Mouse (Mus musculus) lung, embryonic 14.5 days (tissue): Measurements from ENCODE around the gene Fam20b. TPM values are rescaled to one million over a fixed set of nuclear protein-coding genes. Genes with fewer than 3 reads are reported as not detected.
A peak's percentile ranks its signal among the peaks of the same experiment; 100 is the strongest.

ENCODE experiments used
- ATAC-seq: fragments of 200-750 bp; cut with Nextera tagmentation; 2 replicates; pipeline ENCODE4 v1.8.0; 2017; ENCODE audit warnings: mild to moderate bottlenecking, moderate TSS enrichment, moderate library complexity; ENCODE audit not compliant: insufficient read depth
- DNase-seq: peaks from one replicate; pipeline ENCODE4 v3.0.0-alpha.2; 2015
- H3K27ac ChIP-seq: fragments of 300-500 bp; sonication (generic); 2 replicates; pipeline ENCODE4 v1.5.1; 2014; ENCODE audit warnings: low read depth, mild to moderate bottlenecking, moderate library complexity
- H3K27me3 ChIP-seq: fragments of 300-500 bp; sonication (generic); 2 replicates; pipeline ENCODE4 v1.6.1; 2014; ENCODE audit warnings: low read length, control low read depth; ENCODE audit not compliant: insufficient read depth
- H3K36me3 ChIP-seq: fragments of 300-500 bp; sonication (generic); 2 replicates; pipeline ENCODE4 v1.6.1; 2014; ENCODE audit warnings: control low read depth; ENCODE audit not compliant: insufficient read depth
- H3K4me1 ChIP-seq: fragments of 300-500 bp; sonication (generic); 2 replicates; pipeline ENCODE4 v1.6.1; 2014; ENCODE audit warnings: antibody characterized with exemption, control low read depth; ENCODE audit not compliant: insufficient read depth
- H3K4me2 ChIP-seq: fragments of 300-500 bp; sonication (generic); 2 replicates; pipeline ENCODE4 v1.6.1; 2014; ENCODE audit warnings: mild to moderate bottlenecking
- H3K4me3 ChIP-seq: fragments of 300-500 bp; sonication (generic); 2 replicates; pipeline ENCODE4 v1.5.1; 2014; ENCODE audit warnings: low read depth, low read length
- H3K9ac ChIP-seq: fragments of 300-500 bp; sonication (generic); 2 replicates; pipeline ENCODE4 v1.6.1; 2014
- H3K9me3 ChIP-seq: fragments of 300-500 bp; sonication (generic); 2 replicates; pipeline ENCODE4 v1.6.1; 2016; ENCODE audit warnings: low read depth, low read length, control low read depth
- CTCF ChIP-seq: IDR thresholded peaks from 2 replicates; pipeline ENCODE4 v1.5.1; 2016; ENCODE audit warnings: antibody characterized with exemption, low read depth
- WGBS: fragments of 180-500 bp; shearing (Covaris S2); extraction: QIAGEN DNeasy Blood & Tissue Kit; methylation state at CpG from one replicate; pipeline ENCODE4 v1.1.7; 2014; 5-methylcytosine and 5-hydroxymethylcytosine counted together
- polyA plus RNA-seq: library from polyadenylated mRNA; unstranded; fragments of >200 nt; fragmentation: Nextera tagmentation; extraction: Ambion mirVana; gene quantifications from 2 replicates; pipeline ENCODE4 v1.2.1, GENCODE M21; 2014

The Fam20b gene
- polyA plus RNA-seq, 1 experiment from 2014 or later, result 31.1 TPM

DNA sequence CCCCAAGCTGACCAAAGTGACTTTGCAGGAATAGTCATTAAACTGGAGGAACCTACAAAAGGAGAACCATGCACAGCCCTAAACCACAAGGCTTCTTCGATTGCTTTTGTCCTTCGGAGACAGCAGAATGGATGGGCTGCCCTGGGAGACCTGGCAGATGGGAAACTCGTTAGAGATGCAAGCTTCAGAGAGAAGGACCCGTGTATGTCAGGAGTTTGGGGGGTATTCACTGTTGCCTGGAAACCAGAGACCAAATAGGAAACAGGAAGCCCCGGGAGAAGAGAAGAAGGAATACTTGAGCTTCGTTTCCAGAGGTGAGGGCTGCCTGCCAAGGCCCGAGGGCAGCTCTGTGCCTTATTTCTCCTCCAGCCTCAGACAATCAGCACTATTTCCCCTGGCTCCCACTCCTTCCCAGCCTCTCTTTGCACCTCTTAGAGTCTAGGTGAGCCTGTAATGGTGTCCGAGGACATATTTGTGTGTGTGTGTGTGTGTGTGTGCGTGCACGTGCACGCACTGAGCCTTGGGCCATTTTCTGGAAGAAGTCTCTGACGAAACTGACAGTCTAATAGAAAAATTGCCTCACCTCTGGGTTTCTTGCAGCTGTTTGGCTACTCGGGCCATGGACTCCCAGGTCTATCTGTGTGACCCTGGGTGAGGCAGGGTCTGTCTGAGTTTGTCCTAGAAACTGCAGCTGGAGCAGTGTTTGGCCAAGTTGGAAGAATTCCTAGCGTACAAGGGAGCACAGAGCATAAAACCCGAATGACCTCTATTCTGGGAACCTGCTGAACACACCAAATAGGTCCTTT, 35.9 kb upstream of the Fam20b start:
- peaks cover 10% of the 10 kb centered on the region; the same call in 1 of the 2 replicates for H3K4me1 ChIP-seq
- DNase-seq, result peak; percentile 41
- 39% methylated on average over 15 of the region's 15 CpGs for WGBS

DNA sequence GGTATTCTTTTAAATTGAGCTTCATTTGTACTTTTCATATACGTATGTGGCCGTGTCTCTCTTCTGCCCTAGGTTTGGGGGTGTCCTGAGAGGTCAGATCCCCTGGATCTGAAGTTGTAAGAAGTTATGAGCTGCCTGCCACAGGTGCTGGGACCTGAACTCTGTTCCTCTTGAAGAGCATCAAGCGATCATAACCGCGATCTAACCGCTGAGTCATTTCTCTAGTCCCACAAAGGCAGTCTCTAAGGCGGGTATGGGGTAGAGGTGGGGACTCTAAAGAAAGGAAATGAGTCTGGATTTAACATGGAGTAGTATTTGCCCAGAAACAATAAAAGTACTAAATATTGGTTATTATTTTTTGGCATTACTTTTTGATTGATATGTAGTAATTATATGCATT, 34.1 kb upstream of the Fam20b start:
- Histone ChIP-seq H3K36me3 (no peaks in the 10 kb centered on the region), H3K4me2 (0 out of 2 replicates have a peak overlapping the region, but pooled peaks have one; percentile 50), H3K27me3 (no peaks in the 10 kb centered on the region), H3K27ac (no peak overlapping the region), H3K9me3 (no peaks in the 10 kb centered on the region), H3K9ac (no peak overlapping the region), H3K4me3 (no peak overlapping the region), H3K4me1 (peaks cover 10% of the 10 kb centered on the region; the same call in 1 of the 2 replicates)
- WGBS, result 80% methylated on average over 7 of the region's 7 CpGs
- TF ChIP-seq CTCF, result no peak
- ATAC-seq (no peak), DNase-seq (no peak)

More for the DNA sequence above, 35.9 kb upstream of the Fam20b start:
- Histone ChIP-seq H3K9me3 (no peaks in the 10 kb centered on the region), H3K4me3 (no peak overlapping the region), H3K36me3 (no peaks in the 10 kb centered on the region), H3K27ac (no peak overlapping the region; the same call in 1 of the 2 replicates), H3K4me2 (no peak overlapping the region), H3K27me3 (no peaks in the 10 kb centered on the region), H3K9ac (no peak overlapping the region)
- TF ChIP-seq CTCF, result no peak
- no peak for ATAC-seq

DNA sequence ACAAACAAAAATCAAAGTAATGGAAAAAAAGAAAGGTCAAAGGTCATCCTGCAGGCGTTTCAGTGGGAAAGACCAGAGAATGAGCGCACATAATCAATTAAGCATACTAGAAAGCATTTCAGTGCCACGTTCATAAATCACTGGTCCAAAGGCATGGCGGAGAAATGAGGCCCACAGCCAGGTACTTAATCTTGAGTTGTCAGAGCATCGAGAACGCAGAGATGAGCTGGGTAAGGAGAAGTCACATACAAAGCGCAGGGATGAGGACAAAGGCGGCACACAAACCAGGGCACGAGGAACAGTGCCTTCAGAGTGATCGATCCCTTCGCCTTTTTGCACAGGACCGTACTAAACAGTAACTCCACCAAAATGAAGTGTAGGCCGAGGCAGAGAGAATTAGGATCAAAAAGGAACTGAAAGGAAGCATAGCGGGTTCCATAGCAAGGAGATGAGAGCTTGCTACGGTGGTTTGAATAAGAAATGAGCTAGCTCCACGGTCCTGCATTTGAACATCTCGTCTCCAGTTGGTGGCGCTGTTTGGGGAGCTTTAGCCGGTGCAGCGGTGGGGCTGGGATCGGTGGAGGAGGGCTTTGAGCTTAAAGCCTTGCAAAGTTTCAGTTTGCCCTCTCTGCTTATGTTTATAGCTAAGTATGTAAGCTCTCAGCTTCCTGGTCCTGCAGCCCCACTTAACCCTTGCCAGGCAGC, 33.3 kb upstream of the Fam20b start:
- peak; percentile 94 for DNase-seq
- Histone ChIP-seq H3K9me3 (no peaks in the 10 kb centered on the region), H3K4me1 (peaks cover 10% of the 10 kb centered on the region; the same call in 1 of the 2 replicates), H3K27ac (no peak overlapping the region; the same call in 1 of the 2 replicates), H3K4me2 (peak overlapping the region; percentile 50), H3K27me3 (no peaks in the 10 kb centered on the region), H3K4me3 (peak overlapping the region; percentile 17), H3K9ac (no peak overlapping the region), H3K36me3 (no peaks in the 10 kb centered on the region)
- peak; percentile 86 for TF ChIP-seq CTCF
- peak; percentile 79 for ATAC-seq
- WGBS, result 7% methylated on average over 21 of the region's 21 CpGs

DNA sequence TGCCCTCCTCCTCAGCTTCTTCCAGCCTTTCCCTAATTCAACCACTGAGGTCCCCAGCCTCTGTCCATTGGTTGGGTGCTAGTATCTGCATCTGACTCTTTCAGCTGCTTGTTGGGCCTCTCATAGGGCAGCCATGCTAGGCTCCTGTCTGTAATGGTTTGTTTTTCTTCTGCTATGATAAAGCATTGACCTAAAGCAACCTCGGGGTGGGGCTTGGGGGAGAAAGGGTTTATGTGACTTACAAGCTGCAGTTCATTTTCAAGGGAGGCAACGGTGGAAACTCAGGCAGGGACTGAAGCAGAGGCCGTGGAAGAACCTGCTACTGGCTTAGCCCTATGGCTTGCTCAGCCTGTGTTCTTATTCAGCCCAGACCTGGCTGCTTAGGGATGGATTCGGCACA, 31.4 kb upstream of the Fam20b start:
- H3K4me2 ChIP-seq, result no peak overlapping the region
- ATAC-seq (no peak), DNase-seq (no peak)
- no peak overlapping the region for H3K27ac ChIP-seq
- no peaks in the 10 kb centered on the region for H3K27me3 ChIP-seq
- H3K36me3 ChIP-seq, result no peaks in the 10 kb centered on the region
- no peak overlapping the region for H3K9ac ChIP-seq
- peaks cover 10% of the 10 kb centered on the region; the same call in 1 of the 2 replicates for H3K4me1 ChIP-seq
- H3K9me3 ChIP-seq, result no peaks in the 10 kb centered on the region
- no peak for TF ChIP-seq CTCF
- 23% methylated on average over 4 of the region's 4 CpGs for WGBS
- no peak overlapping the region for H3K4me3 ChIP-seq

DNA sequence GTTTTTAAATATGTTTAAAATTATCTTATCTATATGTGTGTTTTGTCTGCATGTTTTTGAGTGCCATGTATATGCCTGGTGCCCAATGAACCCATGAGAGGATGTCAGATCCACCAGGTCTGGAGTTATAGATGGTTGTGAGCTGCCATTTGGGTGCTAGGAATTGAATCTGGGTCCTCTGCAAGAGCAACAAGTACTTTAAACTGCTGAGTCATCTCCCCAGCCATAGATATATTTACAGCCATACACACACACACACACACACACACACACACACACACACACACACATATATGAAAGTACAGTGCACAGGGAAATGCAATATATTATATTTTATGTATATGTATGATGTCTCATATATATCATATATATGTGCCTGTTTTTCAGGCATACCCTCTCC, 30.2 kb upstream of the Fam20b start:
- H3K9me3 ChIP-seq, result no peaks in the 10 kb centered on the region
- no peak for TF ChIP-seq CTCF
- ATAC-seq (no peak), DNase-seq (no peak)
- no peak overlapping the region for H3K9ac ChIP-seq
- H3K27ac ChIP-seq, result no peak overlapping the region
- H3K27me3 ChIP-seq, result no peaks in the 10 kb centered on the region
- no peak overlapping the region for H3K4me2 ChIP-seq
- H3K4me1 ChIP-seq, result peaks cover 3% of the 10 kb centered on the region; the same call in 1 of the 2 replicates
- no peak overlapping the region for H3K4me3 ChIP-seq
- no peaks in the 10 kb centered on the region for H3K36me3 ChIP-seq

DNA sequence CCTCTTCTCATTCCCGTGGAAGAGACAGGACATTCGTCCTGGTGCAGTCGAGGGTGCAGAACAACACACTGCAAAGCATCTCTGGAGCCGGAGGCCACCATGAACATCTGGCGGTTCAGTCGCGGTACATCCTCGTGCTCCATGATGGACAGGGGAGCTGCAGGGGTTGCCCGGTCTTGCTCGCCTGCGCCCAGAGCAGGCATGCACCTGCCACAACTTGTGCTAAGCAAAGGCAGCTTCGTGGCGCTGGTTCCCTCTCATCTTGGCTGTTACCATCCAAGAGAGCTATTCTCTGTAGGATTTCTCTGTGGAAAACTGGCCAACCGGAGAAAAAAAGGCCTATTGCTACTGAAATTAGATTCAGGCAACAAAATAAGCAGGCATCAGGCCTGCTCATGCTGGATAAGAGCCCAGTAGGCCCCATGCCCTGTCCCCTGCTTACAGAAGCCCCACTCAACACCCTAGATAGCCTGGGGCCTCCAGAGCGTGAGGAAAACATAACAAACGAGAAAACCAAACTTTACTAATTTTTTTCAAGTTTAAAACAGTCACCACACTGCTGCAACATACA, 29.6 kb upstream of the Fam20b start:
- H3K9me3 ChIP-seq, result no peaks in the 10 kb centered on the region
- no peaks in the 10 kb centered on the region for H3K27me3 ChIP-seq
- H3K9ac ChIP-seq, result no peak overlapping the region
- DNase-seq (no peak), ATAC-seq (no peak)
- TF ChIP-seq CTCF, result no peak
- H3K4me2 ChIP-seq, result no peak overlapping the region
- H3K4me3 ChIP-seq, result no peak overlapping the region
- no peak overlapping the region for H3K27ac ChIP-seq
- H3K4me1 ChIP-seq, result peaks cover 3% of the 10 kb centered on the region; the same call in 1 of the 2 replicates
- WGBS, result 74% methylated on average over 16 of the region's 16 CpGs
- no peaks in the 10 kb centered on the region for H3K36me3 ChIP-seq

DNA sequence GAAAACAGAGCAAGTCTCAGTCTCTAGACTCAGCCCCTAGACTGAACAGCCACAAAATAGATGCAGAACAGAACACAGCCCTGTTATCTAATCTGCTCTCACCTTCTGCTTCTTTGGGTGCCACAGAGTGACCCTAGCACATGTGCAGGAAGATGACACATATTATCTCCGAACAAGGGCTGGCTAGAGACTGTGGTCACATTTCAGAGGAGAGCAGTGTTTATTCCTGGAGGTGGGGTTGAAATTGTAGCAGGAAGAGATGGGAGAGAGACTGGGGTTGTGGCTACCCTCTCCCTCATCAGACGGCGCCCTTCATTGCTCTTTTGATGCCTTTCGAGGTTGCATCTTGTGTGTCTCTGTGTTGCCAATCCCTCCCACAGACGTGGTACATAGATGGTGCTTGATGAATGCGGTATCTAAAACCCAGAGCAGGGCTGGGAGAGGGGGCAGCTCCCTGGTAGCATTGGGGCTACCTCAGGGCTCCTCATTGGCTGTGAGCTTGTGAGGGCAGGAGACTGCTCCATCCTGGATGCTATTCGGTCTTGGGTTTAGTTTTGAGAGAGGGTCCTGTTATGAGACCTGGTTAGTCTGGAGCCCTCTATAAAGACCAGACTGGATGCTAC, 26.4 kb upstream of the Fam20b start:
- 0 out of 2 replicates have a peak overlapping the region, but pooled peaks have one; percentile 12 for H3K27ac ChIP-seq
- TF ChIP-seq CTCF, result no peak

More for the DNA sequence above, 26.4 kb upstream of the Fam20b start:
- peak; percentile 39 for ATAC-seq
- no peaks in the 10 kb centered on the region for H3K9me3 ChIP-seq
- H3K4me2 ChIP-seq, result no peak overlapping the region
- 62% methylated on average over 7 of the region's 7 CpGs for WGBS
- H3K4me3 ChIP-seq, result no peak overlapping the region
- no peaks in the 10 kb centered on the region for H3K27me3 ChIP-seq
- H3K36me3 ChIP-seq, result no peaks in the 10 kb centered on the region
- no peak for DNase-seq
- no peaks in the 10 kb centered on the region; the same call in 1 of the 2 replicates for H3K4me1 ChIP-seq
- no peak overlapping the region for H3K9ac ChIP-seq
